Mouse (Mus musculus) bone marrow, adult 2 months (tissue): Measurements from ENCODE around the gene Lmod1.

Experiments
- CTCF ChIP-seq: fragments of 200-500 bp; IDR thresholded peaks from 2 replicates; pipeline ENCODE4 v1.5.1; 2011; ENCODE audit warnings: low read length, control low read depth; ENCODE audit not compliant: control insufficient read depth, insufficient read depth
- POLR2A ChIP-seq: fragments of 200-500 bp; IDR thresholded peaks from 2 replicates; pipeline ENCODE4 v1.6.1; 2011; ENCODE audit warnings: low read depth, mild to moderate bottlenecking, control low read depth, low read length, borderline replicate concordance; ENCODE audit not compliant: control insufficient read depth

DNA sequence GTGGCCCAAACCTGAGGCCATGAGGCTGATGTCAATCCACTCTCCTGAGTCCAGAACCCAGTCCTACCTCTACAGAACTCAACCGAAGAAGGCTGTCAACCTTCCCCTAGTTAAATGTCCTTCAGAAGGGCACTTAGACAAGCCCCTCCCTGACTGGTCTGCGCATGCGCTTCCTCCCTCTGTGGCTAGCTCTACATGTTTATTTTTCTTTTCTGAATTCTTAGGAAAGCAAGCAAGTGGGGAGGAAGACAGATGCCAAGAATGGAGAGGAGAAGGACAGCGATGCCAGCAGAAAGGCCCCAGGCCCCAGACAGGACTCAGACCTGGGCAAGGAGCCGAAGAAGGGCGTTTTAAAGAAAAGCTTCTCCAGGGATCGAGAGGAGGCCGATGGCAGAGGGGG, 38.8 kb downstream of the Lmod1 start:
- TF ChIP-seq POLR2A (no peak), CTCF (no peak)
